Mouse (Mus musculus): ENCODE data around the gene Scn2b. TPM values are rescaled to one million over a fixed set of nuclear protein-coding genes. Genes with fewer than 3 reads are reported as not detected.

Gene Scn2b
- polyA plus RNA-seq, 1 experiment from 2014 or later = 3.8 TPM

GRCm38 (mm10) chr9:45090811-45091210 is 26.8 kb upstream of the Scn2b start:
- DNase-seq (ENCODE audit: low spot score) (no peak), ATAC-seq (replicated peaks; ENCODE audit: low FRiP score, low TSS enrichment, low read depth) (no peak)
- Histone ChIP-seq H3K4me3 (ENCODE audit: low read depth, low read length) (no peak overlapping the region), H3K9me3 (ENCODE audit: control insufficient read depth, low read length) (no peaks in the 10 kb centered on the region), H3K27ac (ENCODE audit: low read depth) (no peak overlapping the region), H3K27me3 (replicated peaks; ENCODE audit: control insufficient read depth, insufficient read depth, low read length) (no peaks in the 10 kb centered on the region), H3K4me1 (replicated peaks; ENCODE audit: control insufficient read depth, insufficient read depth, low read length) (no peaks in the 10 kb centered on the region), H3K9ac (ENCODE audit: low read length) (no peak overlapping the region), H3K36me3 (ENCODE audit: control insufficient read depth, insufficient read depth, low read length) (no peaks in the 10 kb centered on the region), H3K4me2 (ENCODE audit: low read length) (no peak overlapping the region)
- 63% methylated on average over 3 of the region's 3 CpGs for WGBS

DNA sequence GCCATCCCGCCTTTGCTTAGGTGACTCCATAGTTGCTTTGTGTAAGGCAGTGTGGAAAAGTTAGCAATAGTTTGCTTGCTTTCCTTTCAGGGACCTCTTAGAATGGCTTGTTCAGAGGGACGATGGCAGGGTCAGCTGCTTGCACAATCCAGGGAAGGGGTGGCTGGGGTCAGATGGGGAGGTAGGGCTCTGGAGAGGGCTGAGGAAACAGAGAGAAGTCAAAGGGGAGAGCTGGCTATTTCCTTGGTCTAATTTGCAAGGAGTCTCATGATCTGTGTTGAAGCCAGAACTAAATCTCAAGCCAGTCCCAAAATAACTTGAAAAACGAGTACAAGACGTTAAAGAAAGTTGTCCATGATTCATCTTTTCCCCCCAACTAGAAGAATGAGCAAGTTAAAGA is 24.9 kb upstream of the Scn2b start:
- no peak for DNase-seq (ENCODE audit: low spot score)
- Histone ChIP-seq H3K36me3 (ENCODE audit: control insufficient read depth, insufficient read depth, low read length) (no peaks in the 10 kb centered on the region), H3K9me3 (ENCODE audit: control insufficient read depth, low read length) (no peaks in the 10 kb centered on the region), H3K4me3 (ENCODE audit: low read depth, low read length) (no peak overlapping the region), H3K27me3 (replicated peaks; ENCODE audit: control insufficient read depth, insufficient read depth, low read length) (no peaks in the 10 kb centered on the region), H3K27ac (ENCODE audit: low read depth) (no peak overlapping the region), H3K9ac (ENCODE audit: low read length) (no peak overlapping the region), H3K4me2 (ENCODE audit: low read length) (no peak overlapping the region), H3K4me1 (replicated peaks; ENCODE audit: control insufficient read depth, insufficient read depth, low read length) (no peaks in the 10 kb centered on the region)
- ATAC-seq (replicated peaks; ENCODE audit: low FRiP score, low TSS enrichment, low read depth) = no peak
- 55% methylated on average over 4 of the region's 4 CpGs for WGBS

GRCm38 (mm10) chr9:45095149-45095937 is 22.2 kb upstream of the Scn2b start:
- ATAC-seq (replicated peaks; ENCODE audit: low FRiP score, low TSS enrichment, low read depth) (no peak), DNase-seq (ENCODE audit: low spot score) (no peak)
- Histone ChIP-seq H3K27me3 (replicated peaks; ENCODE audit: control insufficient read depth, insufficient read depth, low read length) (no peaks in the 10 kb centered on the region), H3K4me1 (replicated peaks; ENCODE audit: control insufficient read depth, insufficient read depth, low read length) (no peaks in the 10 kb centered on the region), H3K4me2 (ENCODE audit: low read length) (no peak overlapping the region), H3K9ac (ENCODE audit: low read length) (no peak overlapping the region), H3K9me3 (ENCODE audit: control insufficient read depth, low read length) (no peaks in the 10 kb centered on the region), H3K36me3 (ENCODE audit: control insufficient read depth, insufficient read depth, low read length) (no peaks in the 10 kb centered on the region), H3K4me3 (ENCODE audit: low read depth, low read length) (no peak overlapping the region), H3K27ac (ENCODE audit: low read depth) (no peak overlapping the region)
- WGBS = 77% methylated on average over 6 of the region's 6 CpGs

DNA sequence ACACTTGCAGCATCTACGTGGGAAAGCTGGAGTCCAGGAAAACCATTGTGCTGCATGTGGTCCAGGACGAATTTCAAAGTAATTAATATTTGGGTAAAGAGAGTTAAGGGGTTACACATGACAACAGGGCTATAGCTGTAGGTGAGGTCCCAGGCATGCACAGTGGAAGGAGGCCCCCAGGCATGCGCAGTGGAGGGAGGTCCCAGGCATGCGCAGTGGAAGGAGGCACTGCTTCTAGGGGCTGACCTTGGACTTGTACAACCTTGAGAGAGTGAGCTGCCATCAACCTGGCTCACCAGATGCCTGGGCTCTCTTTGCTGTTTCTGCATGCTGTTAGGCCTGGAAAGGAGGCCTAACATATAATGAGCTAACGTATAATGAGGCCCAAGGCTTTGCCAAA is 19.7 kb upstream of the Scn2b start:
- H3K4me3 ChIP-seq (ENCODE audit: low read depth, low read length) = no peak overlapping the region
- ATAC-seq (replicated peaks; ENCODE audit: low FRiP score, low TSS enrichment, low read depth) = no peak

DNA sequence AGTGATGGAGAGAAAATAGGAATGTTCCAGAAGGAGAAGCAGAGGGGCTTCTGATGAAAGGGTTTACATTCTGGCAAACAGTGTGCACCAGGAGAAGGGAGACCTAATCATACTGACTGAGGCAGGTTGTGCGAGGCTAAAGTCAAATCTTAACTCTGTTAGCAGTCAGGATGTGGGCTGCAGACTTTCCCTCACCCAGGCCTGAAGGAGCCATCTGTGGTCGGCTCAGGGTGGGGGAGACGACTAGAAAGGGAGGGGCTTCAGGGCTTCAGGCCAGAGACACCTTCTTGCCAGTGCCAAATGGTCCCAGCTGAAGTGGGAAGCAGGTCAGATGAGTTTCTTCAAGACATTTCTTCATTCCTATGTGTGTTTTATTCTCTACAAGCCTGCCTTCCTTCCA is 19.2 kb upstream of the Scn2b start:
- 22% methylated on average over 3 of the region's 3 CpGs for WGBS
- no peak overlapping the region for H3K9ac ChIP-seq (ENCODE audit: low read length)
- DNase-seq (ENCODE audit: low spot score) (no peak), ATAC-seq (replicated peaks; ENCODE audit: low FRiP score, low TSS enrichment, low read depth) (no peak)
- H3K4me1 ChIP-seq (replicated peaks; ENCODE audit: control insufficient read depth, insufficient read depth, low read length) = no peaks in the 10 kb centered on the region
- no peak overlapping the region for H3K4me3 ChIP-seq (ENCODE audit: low read depth, low read length)
- H3K9me3 ChIP-seq (ENCODE audit: control insufficient read depth, low read length) = no peaks in the 10 kb centered on the region
- H3K27ac ChIP-seq (ENCODE audit: low read depth) = no peak overlapping the region
- H3K36me3 ChIP-seq (ENCODE audit: control insufficient read depth, insufficient read depth, low read length) = no peaks in the 10 kb centered on the region
- no peak overlapping the region for H3K4me2 ChIP-seq (ENCODE audit: low read length)
- H3K27me3 ChIP-seq (replicated peaks; ENCODE audit: control insufficient read depth, insufficient read depth, low read length) = no peaks in the 10 kb centered on the region

More for the DNA sequence above, 19.7 kb upstream of the Scn2b start:
- WGBS = 86% methylated on average over 5 of the region's 5 CpGs
- Histone ChIP-seq H3K9ac (ENCODE audit: low read length) (no peak overlapping the region), H3K27ac (ENCODE audit: low read depth) (no peak overlapping the region), H3K4me2 (ENCODE audit: low read length) (no peak overlapping the region), H3K36me3 (ENCODE audit: control insufficient read depth, insufficient read depth, low read length) (no peaks in the 10 kb centered on the region), H3K27me3 (replicated peaks; ENCODE audit: control insufficient read depth, insufficient read depth, low read length) (no peaks in the 10 kb centered on the region), H3K4me1 (replicated peaks; ENCODE audit: control insufficient read depth, insufficient read depth, low read length) (no peaks in the 10 kb centered on the region), H3K9me3 (ENCODE audit: control insufficient read depth, low read length) (no peaks in the 10 kb centered on the region)
- DNase-seq (ENCODE audit: low spot score) = no peak

- H3K27ac ChIP-seq (ENCODE audit: low read depth) = peak overlapping the region; percentile 64; the same call in 1 of the 2 replicates
- no peak for ATAC-seq (replicated peaks; ENCODE audit: low FRiP score, low TSS enrichment, low read depth)
- H3K9ac ChIP-seq (ENCODE audit: low read length) = no peak overlapping the region
- H3K9me3 ChIP-seq (ENCODE audit: control insufficient read depth, low read length) = no peaks in the 10 kb centered on the region
- H3K27me3 ChIP-seq (replicated peaks; ENCODE audit: control insufficient read depth, insufficient read depth, low read length) = no peaks in the 10 kb centered on the region
- no peak for DNase-seq (ENCODE audit: low spot score)
- no peaks in the 10 kb centered on the region for H3K36me3 ChIP-seq (ENCODE audit: control insufficient read depth, insufficient read depth, low read length)
- 77% methylated on average over 1 of the region's 1 CpGs for WGBS
- H3K4me1 ChIP-seq (replicated peaks; ENCODE audit: control insufficient read depth, insufficient read depth, low read length) = no peaks in the 10 kb centered on the region
- no peak overlapping the region for H3K4me3 ChIP-seq (ENCODE audit: low read depth, low read length)
- H3K4me2 ChIP-seq (ENCODE audit: low read length) = no peak overlapping the region
Measured at GRCm38 (mm10) chr9:45102528-45102927, 15.1 kb upstream of the Scn2b start.

- Histone ChIP-seq H3K9ac (ENCODE audit: low read length) (no peak overlapping the region), H3K36me3 (ENCODE audit: control insufficient read depth, insufficient read depth, low read length) (no peaks in the 10 kb centered on the region), H3K27ac (ENCODE audit: low read depth) (peak overlapping the region; percentile 64), H3K4me2 (ENCODE audit: low read length) (peak overlapping the region; percentile 25; the same call in 1 of the 2 replicates), H3K27me3 (replicated peaks; ENCODE audit: control insufficient read depth, insufficient read depth, low read length) (no peaks in the 10 kb centered on the region), H3K4me1 (replicated peaks; ENCODE audit: control insufficient read depth, insufficient read depth, low read length) (no peaks in the 10 kb centered on the region), H3K9me3 (ENCODE audit: control insufficient read depth, low read length) (no peaks in the 10 kb centered on the region), H3K4me3 (ENCODE audit: low read depth, low read length) (0 out of 2 replicates have a peak overlapping the region, but pooled peaks have one; percentile 6)
- ATAC-seq (replicated peaks; ENCODE audit: low FRiP score, low TSS enrichment, low read depth) (peak; percentile 74), DNase-seq (ENCODE audit: low spot score) (peak; percentile 54)
- 63% methylated on average over 11 of the region's 11 CpGs for WGBS
Measured at GRCm38 (mm10) chr9:45103211-45103979, 14.2 kb upstream of the Scn2b start.

- DNase-seq (ENCODE audit: low spot score) (no peak), ATAC-seq (replicated peaks; ENCODE audit: low FRiP score, low TSS enrichment, low read depth) (no peak)
- Histone ChIP-seq H3K9me3 (ENCODE audit: control insufficient read depth, low read length) (no peaks in the 10 kb centered on the region), H3K9ac (ENCODE audit: low read length) (no peak overlapping the region), H3K27ac (ENCODE audit: low read depth) (no peak overlapping the region), H3K4me3 (ENCODE audit: low read depth, low read length) (no peak overlapping the region), H3K36me3 (ENCODE audit: control insufficient read depth, insufficient read depth, low read length) (no peaks in the 10 kb centered on the region), H3K27me3 (replicated peaks; ENCODE audit: control insufficient read depth, insufficient read depth, low read length) (no peaks in the 10 kb centered on the region), H3K4me2 (ENCODE audit: low read length) (no peak overlapping the region), H3K4me1 (replicated peaks; ENCODE audit: control insufficient read depth, insufficient read depth, low read length) (no peaks in the 10 kb centered on the region)
- WGBS = 87% methylated on average over 2 of the region's 2 CpGs
Measured at GRCm38 (mm10) chr9:45105596-45106374, 11.8 kb upstream of the Scn2b start.

Measured in intestine, embryonic 14.5 days (tissue).